Mouse (Mus musculus) heart, postnatal 4 days (tissue): Measurements from ENCODE around the gene Pdcd1. TPM values are rescaled to one million over a fixed set of nuclear protein-coding genes. Genes with fewer than 3 reads are reported as not detected.
"Not testable (repeated sequence)": the region's sequence is repeated elsewhere in the genome, so short reads cannot be mapped to it uniquely, and the experiment has no call there.

Source experiments
- DNase-seq: peaks from one replicate; pipeline ENCODE4 v3.0.0; 2021
- total RNA-seq, 2 experiments: library from RNA; stranded (reverse); gene quantifications; 2 replicates each; pipeline ENCODE4 v1.2.3; 2021

The Pdcd1 gene
- total RNA-seq, 2 experiments from 2014 or later, result not detected

DNA sequence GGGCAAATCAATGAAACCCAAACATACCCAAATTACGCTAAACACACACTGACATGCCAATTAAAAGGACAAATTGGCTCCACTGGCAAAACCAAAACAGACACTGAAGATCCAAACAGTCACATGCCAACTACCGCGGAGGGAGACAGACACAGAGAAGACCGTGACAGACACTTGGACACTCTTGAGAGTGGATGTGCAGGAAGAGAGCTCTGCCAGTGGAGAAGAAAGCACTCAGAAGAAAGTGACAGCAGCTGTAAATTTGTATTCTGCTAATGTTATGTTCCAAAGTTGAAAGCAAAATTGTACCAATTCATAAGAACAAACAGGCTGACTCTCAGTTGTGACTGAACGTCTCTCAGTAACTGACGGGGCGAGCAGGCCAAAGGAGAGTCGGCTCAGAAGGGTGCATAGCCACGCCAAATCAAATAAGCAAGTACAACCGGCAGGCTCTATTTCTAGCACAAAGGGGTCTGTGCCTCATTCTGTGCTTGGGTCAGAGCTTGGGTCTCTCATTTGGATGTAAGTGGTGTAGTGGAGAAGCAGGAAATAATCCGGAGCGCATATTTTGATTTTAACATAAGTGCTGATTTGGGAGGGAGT, 24.7 kb downstream of the Pdcd1 start:
- DNase-seq, result no peak

DNA sequence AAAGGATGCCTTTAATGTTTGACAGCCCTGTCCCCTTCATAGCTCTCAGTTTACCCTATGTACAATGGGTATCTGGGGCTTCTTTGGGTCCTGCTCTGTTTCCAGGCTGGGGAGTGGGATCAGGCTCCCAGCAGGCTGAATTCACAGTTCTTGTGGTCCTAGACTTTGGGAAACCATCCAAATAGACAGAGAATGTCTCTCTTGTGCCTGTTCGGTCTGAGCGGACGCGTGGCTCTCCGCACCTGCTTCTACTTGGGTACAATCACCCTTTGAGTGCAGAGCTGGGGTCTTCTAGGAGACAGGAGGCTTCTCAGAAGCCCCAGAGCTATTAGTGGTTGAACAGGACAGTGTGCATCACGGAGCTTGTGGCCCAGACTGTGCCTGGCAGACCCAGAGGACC, 32.2 kb downstream of the Pdcd1 start, which contains the start of gene Neu4:
Gene Neu4 (plus strand): TSS at position 301 of the 400 bp plus-strand sequence.
- no peak for DNase-seq

DNA sequence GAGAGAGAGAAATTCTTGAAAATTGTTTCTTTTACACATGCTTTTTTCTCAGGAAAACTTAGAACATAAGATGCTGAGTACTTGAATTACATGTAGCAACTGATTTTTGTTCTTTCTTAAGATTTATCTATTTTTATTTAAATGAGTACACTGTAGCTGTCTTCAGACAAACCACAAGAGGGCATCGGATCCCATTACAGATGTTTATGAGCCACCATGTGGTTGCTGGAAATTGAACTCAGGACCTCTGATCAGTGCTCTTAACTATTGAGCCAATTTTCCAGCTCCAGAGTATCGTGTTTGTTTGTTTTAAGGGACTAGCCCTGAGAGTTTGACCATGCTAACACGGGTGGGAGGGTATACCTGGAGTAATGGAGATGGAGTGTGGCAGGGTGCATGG, 40.7 kb downstream of the Pdcd1 start:
- no peak for DNase-seq

DNA sequence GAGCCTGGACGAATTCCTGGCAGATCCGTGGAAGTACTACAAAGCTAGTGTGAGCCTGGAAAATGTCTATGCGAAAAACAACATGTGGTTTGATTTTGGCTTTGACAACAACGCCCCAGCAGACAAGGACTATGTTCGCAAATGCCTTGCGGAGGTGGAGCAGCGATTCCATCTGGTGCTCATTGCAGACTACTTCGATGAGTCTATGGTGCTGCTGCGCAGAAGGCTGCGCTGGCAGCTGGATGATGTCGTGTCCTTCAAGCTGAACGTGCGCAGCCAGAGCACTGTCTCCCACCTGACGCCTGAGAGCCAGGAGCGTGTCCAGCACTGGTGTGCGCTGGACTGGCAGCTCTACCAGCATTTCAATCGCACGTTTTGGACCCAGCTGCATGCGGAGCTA, 43.5 kb downstream of the Pdcd1 start:
- not testable (repeated sequence) for DNase-seq

DNA sequence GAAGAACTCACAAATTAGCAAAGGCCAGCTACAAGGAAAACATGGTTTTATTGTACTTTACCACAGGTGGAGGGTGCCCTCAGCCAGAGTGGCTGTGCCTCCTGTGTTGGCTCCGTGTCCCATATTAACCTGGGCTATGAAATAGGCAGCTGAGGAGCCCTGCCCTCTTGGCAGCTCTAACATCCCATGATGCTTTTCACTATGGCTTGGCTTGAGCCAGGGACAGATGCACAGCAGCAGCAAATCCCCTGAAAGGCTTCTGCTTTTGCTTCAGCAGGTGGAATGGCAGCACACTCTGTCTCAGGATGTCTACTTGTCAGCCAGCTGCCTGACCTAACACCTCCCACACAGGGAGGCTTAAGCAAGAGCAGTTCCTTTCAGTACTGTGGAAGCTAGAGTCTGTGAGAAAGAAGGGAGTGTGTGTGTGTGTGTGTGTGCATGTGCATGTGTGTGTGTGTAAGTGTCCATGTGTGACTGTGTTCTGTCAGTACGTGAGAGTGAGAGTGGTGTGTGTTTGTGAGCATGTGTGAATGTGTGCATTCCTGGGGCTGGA, 46.3 kb downstream of the Pdcd1 start:
- DNase-seq, result not testable (repeated sequence)

DNA sequence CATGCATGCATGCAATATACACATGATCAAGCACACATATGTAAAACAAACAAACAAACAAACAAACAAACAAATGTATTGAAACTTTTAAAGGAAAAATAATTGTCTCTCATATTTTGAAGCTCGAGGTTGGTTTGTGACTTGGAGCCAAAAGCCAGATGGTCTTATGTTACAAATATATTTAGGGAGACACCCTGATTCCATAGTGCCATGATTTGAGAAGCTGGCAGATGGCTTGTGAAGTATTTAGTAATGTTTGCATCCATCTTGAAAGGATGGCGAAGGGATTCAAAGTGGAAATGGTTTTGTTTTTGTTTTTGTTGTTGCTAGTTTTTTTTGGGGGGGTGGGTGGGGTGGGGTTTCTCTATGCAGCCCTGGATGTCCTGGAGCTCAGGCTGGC, 51.3 kb downstream of the Pdcd1 start:
- DNase-seq, result no peak

DNA sequence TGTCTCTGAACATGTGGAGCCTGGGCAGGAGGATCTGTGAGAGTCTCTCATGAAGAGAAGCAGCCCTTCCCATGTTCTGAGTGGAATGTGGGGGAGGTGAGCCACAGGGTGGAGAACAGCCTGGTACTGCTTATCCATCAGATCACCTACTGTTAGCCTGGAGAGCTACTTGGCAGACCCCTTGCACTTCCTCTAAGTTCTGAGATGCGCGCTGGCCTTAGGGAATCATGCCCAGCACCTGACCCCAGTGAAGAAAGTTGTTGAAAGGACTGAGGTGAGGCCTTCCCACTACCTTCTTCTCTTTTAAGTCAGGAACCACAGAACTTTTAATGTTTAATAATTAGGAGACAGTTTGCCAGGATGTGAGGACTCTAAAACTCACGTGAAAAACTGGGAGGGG, 60.9 kb downstream of the Pdcd1 start:
- DNase-seq, result not testable (repeated sequence)

DNA sequence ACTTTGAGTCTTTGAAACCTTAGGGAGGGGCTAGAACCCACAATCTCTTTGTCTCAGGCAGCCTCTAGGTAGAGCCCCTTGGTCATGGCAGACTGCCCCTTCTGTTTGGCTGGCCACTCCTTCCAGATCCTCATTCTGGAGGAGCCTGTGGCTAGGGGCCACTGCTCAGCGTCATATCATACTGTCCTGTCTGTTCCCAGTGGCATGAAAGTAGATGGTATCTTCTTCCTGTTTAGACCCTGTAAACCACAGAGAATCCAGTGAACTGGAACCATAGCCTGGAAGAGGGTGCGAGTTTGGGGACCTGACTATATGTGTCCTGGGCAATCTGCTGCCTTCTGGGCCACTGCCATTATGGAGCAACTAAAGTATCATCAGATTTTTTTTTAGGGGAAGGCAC, 61.3 kb downstream of the Pdcd1 start:
- DNase-seq, result not testable (repeated sequence)

DNA sequence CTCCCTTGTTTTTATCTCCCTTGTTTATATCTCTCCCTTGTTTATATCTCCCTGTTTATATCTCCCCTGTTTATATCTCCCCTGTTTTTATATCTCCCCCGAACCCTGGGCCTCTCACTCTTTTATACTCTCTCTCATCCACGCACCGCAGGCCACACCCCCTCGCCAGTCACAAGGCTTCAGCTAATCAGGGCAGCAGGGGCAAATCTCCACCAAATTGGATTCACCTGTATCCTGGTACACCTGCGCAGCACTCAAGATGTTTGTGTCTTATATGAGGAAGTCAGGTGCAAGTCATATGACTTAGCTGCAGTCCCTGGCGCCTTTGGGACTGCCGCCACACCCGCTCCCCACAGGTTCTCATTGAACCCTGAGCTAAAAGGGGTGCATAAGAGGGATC, 62.1 kb downstream of the Pdcd1 start, which contains the start of gene Gal3st2c:
Gene Gal3st2c (plus strand): TSS at position 301 of the 400 bp plus-strand sequence.
- DNase-seq, result not testable (repeated sequence)

DNA sequence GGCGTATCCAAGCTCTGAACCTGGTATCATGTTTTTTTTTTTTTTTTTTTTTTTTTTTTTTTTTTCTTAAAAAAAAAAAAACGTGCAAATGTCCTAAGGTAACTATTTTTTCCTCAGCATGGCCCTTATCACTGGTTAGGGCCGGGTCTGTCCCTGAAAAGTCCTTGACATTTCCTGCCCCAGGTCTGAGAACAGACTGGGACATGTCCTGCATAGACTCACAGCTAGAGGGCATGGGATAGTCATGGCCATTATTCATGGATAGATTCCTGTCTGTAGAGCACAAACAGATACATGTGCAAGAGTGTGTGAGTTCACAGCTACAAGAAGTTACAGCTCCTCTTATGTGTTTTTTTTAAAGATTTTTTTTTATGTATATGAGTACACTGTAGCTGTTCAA, 63.6 kb downstream of the Pdcd1 start:
- no peak for DNase-seq

Other genes starting within 250 kb of the Pdcd1 start
- gene Ing5, start 248.6 kb downstream of the Pdcd1 start, total RNA-seq, result 10 to 100 TPM; 11.9 to 13.1 TPM
- gene D2hgdh, start 227.6 kb downstream of the Pdcd1 start, total RNA-seq, result 10 to 100 TPM; 21.0 to 25.1 TPM
- gene Gal3st2, start 191.2 kb downstream of the Pdcd1 start, total RNA-seq, result under 1 TPM in 1 of 2 experiments, not detected in 1; 0.17 TPM
- gene Gal3st2b, start 134.2 kb downstream of the Pdcd1 start, total RNA-seq, result under 1 TPM; 0.34 to 0.45 TPM
- under 1 TPM; 0.38 to 0.45 TPM for gene Gal3st2c, start 62.0 kb downstream of the Pdcd1 start, total RNA-seq
- gene Neu4, start 32.1 kb downstream of the Pdcd1 start, total RNA-seq, result not detected